Mouse (Mus musculus): ENCODE measurements around the gene Nox1.
A peak's percentile ranks its signal among the peaks of the same experiment; 100 is the strongest.

Nox1 gene

GRCm38 (mm10) chrX:134128549-134128948 lies 93.2 kb downstream of the Nox1 start:
- DNase-seq (ENCODE audit: low spot score) = no peak

GRCm38 (mm10) chrX:134116417-134116816 lies 105.3 kb downstream of the Nox1 start:
- no peak for DNase-seq (ENCODE audit: low spot score)

GRCm38 (mm10) chrX:134111767-134112166 lies 110.0 kb downstream of the Nox1 start:
- no peak for DNase-seq (ENCODE audit: low spot score)

GRCm38 (mm10) chrX:134102641-134103040 lies 119.1 kb downstream of the Nox1 start:
- no peak for DNase-seq (ENCODE audit: low spot score)

GRCm38 (mm10) chrX:134085453-134085852 lies 136.3 kb downstream of the Nox1 start:
- no peak for DNase-seq (ENCODE audit: low spot score)

- DNase-seq (ENCODE audit: low spot score) = peak; percentile 50
These were observed 162.0 kb downstream of the Nox1 start for GRCm38 (mm10) chrX:134059764-134060163.

- DNase-seq (ENCODE audit: low spot score) = peak; percentile 91
These were observed 162.6 kb downstream of the Nox1 start, which contains the start of gene Cstf2 for GRCm38 (mm10) chrX:134058987-134059712. Gene Cstf2, plus strand, starts transcription at chrX:134059187.

GRCm38 (mm10) chrX:134058040-134058875 lies 163.5 kb downstream of the Nox1 start:
- no peak for DNase-seq (ENCODE audit: low spot score)

GRCm38 (mm10) chrX:134056897-134057296 lies 164.9 kb downstream of the Nox1 start:
- DNase-seq (ENCODE audit: low spot score) = peak; percentile 86

GRCm38 (mm10) chrX:134048994-134049393 lies 172.8 kb downstream of the Nox1 start:
- DNase-seq (ENCODE audit: low spot score) = no peak

Measured in adipocyte (in vitro differentiated cells).